Mouse (Mus musculus) gastrocnemius, postnatal 36 days (tissue): ENCODE results near the gene Fbxo11. TPM values are rescaled to one million over a fixed set of nuclear protein-coding genes. Genes with fewer than 3 reads are reported as not detected.

ENCODE experiments used
- DNase-seq, 2 experiments: peaks; one replicate each; pipeline ENCODE4 v3.0.0; 2022
- intact Hi-C: fragments of 180-260 bp; cut with DNase I; formaldehyde crosslinking; loops from one replicate; pipeline ENCODE4 v1.15.1; 2025
- total RNA-seq, 2 experiments: library from RNA; stranded (reverse); gene quantifications; 2 replicates each; pipeline ENCODE4 v1.2.3; 2021

Gene Fbxo11
- total RNA-seq, 2 experiments from 2014 or later, result 25.5 to 28.0 TPM

- intact Hi-C loops, result loop anchor here (5.0 to 10.0 kb wide), 3 partner anchors 41 to 187 kb away; partner anchors contain the start of gene Msh6
- DNase-seq, result no peak
These were observed 3.1 kb upstream of the Fbxo11 start for GRCm38 (mm10) chr17:88068024-88068719.

DNA sequence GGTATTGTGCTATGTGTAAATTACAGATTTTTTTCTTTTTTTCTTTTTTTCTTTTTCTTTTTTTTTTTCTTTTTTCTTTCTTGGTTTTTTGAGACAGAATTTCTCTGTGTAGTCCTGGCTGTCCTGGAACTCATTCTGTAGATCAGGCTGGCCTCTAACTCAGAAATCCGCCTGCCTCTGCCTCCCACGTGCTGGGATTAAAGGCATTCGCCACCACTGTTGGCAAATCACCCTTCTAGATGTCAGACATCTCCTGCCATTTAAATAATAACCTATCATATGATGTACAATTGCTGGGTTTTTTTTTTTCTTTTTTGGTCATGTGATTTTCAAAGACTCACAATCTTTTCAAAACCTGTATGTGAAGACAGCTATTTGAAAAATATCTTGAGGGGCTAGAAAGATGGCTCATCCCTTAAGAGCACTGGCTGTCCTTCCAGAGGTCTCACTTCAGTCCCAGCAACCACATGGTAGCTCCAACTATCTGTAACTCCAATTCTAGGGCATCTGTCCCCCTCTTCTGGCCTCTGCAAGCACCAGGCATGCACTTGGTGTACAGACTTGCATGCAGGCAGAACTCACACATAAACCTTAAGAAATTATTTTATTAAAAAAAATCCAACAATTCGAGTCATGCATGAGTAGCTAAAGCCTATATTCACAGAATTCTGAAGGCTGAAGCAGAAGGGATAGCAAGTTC lies 2.3 kb upstream of the Fbxo11 start:
- intact Hi-C loops, result loop anchor here (5.0 to 10.0 kb wide), 3 partner anchors 40 to 187 kb away; partner anchors contain the start of gene Msh6
- no peak for DNase-seq

DNA sequence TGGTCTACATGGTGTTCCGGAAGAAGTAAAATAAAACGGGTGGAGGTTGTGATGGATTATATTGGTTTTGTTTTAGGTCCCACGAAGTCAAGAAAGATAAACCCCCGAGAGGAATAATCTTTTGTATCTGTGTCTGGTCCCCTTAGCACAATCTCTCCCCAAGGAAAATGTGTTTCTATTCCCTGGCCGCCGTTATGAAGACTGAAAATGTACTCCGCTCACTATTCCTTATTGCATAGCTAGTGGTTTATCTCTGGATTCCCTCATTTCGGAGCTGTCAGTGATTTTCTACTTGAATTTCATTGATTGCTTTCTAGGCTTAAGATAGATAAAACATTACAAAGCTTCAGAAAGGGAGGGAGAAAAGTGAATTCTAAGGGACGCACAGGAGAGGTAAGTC lies 1.7 kb upstream of the Fbxo11 start:
- DNase-seq, result no peak
- intact Hi-C loops, result loop anchor here (5.0 to 10.0 kb wide), 3 partner anchors 39 to 188 kb away; partner anchors contain the start of gene Msh6

DNA sequence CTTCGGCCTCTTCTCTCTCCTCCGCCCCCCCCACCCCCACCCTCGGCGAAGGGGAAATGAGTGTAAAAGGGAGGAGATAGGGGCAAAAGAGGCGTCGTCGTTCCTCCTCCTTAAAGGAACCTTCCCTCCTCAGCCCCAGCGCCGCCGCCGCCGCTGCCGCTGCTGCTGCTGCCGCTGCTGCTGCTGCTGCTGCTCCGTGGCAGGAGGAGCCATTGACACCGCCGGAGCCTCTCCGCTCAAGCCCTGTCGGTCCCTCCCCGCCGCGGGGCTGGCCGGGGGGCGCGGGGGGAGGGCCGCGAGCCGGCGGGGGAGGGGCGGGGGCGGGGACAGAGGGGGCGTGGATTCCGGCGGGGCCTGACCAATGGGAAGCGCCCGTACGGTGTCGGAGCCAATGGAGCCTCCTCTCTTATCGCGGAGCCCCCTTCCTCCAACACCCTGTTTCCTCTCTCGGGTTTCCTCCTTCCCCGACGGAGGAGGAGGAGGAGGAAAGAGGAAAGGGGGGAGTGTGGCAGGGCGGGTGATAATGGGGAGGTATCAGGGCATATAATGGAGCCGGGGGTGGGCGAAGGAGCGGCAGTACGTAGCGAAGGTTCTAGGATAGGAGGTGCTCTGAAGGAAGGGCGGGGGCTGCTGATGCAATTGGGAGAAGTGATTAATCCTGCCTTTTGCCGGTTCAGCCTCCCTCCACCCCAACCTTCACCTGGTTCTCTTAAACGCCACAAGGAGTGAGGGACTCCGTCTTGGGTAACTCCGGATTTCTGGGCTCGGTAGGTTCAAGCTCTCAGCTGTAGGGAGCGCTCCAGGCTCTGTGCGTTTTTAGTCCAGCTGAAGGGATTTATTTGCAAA lies 933 bp upstream of the Fbxo11 start:
- DNase-seq, result peak; percentile 82 to 88
- intact Hi-C loops, result loop anchor here (5.0 to 10.0 kb wide), 3 partner anchors 39 to 189 kb away; partner anchors contain the start of gene Msh6

DNA sequence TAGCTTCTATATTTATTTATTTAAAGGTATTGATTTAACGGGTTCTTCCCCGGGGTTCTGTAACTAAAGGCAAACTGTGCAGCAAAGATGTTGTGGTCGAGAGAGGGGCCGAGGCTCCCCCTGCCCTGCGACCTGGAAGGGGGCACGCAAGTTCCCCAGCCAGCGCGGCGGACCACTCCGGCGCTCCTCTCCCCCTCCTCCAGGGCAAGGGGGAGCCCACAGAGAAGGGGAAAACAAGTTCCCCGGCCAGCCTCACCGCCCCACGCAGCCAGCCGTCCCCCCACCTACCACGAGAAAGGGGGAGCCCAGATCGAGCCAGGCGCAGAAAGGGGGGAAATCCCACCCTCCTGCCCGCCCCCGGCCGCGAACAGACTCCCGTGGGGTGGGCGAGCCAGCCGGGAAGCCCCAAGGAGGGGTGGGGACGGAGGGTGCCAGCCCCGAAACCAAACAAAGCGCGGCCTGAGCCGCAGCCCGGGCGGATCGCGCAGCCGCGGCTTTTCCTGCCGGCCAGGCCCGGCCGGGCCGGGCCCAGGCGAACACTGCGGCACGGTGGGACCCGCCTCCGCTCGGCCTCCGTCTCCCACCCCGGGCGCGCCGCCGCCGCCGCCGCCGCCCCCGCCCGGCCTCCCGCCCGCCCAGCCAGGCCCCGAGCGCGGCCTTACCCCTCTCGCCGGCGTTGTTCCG lies 602 bp downstream of the Fbxo11 start:
- intact Hi-C loops, result loop anchor here (5.0 to 10.0 kb wide), 3 partner anchors 37 to 190 kb away; partner anchors contain the start of gene Msh6
- DNase-seq, result peak; percentile 38 to 51

DNA sequence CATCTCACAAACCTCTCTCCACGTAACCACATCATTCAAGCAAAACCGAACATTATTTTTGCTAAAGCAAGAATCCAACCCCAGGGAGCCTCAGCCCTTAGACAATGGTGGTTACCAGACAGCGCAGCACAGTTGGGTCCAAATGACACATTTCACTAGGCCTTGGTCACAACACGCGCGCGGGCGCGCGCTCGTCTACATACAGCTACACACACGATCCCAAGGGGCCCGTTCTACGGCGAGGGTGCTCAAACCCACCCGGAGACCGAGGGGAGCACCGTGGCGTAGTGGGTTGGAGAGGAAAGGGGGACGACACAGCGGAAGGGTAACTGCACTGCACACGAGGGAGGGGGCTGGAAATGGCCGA lies 1.1 kb downstream of the Fbxo11 start:
- intact Hi-C loops, result loop anchor here (10.0 kb wide), 2 partner anchors 89 to 191 kb away; partner anchors contain the start of gene Msh6
- peak; percentile 20 to 44 for DNase-seq

- intact Hi-C loops, result loop anchor here (10.0 kb wide), 2 partner anchors 88 to 192 kb away; partner anchors contain the start of gene Msh6
- DNase-seq, result no peak
These were observed 2.1 kb downstream of the Fbxo11 start for GRCm38 (mm10) chr17:88062860-88063580.

DNA sequence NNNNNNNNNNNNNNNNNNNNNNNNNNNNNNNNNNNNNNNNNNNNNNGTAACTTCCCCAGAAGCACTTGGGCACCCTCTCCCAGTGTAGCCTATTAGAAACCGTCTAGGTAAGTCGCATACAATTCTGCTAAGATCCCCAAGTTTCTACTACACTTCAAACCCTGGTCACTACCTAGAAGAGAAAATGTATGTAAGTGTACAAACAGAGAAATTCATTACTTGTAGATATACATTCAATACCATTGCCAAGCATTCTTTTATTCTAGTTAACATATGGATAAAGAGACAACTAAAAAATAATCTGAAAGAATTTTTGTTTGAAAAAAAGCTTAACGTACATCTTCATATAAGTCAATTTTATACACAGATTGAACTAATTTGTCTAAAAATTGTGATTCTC lies 3.1 kb downstream of the Fbxo11 start:
- intact Hi-C loops, result loop anchor here (10.0 kb wide), 2 partner anchors 87 to 193 kb away; partner anchors contain the start of gene Msh6
- DNase-seq, result no peak

DNA sequence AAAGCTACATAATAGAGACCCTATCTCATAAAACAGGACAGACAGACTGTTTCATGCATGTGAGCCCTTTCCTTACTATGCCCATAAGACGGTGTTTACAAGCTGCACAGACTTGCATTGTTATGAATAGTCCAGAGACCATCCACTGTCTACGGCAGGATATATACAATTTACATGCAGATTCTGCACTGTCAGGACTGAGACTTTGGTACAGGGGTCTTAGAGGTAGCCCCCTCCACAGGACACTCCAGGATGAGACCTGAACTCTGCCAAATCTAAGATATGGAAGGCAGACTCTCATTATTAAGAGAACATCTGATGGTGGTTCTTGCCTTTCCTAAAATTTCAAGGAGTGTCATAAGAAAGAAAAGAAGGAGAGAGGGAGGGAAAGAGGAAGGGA lies 6.8 kb downstream of the Fbxo11 start:
- intact Hi-C loops, result no loop called here
- DNase-seq, result no peak

- no peak for DNase-seq
- intact Hi-C loops, result no loop called here
These were observed 7.2 kb downstream of the Fbxo11 start for GRCm38 (mm10) chr17:88057846-88058245.

GRCm38 (mm10) chr17:88051679-88052078 lies 13.4 kb downstream of the Fbxo11 start:
- DNase-seq, result no peak
- intact Hi-C loops, result no loop called here

DNA sequence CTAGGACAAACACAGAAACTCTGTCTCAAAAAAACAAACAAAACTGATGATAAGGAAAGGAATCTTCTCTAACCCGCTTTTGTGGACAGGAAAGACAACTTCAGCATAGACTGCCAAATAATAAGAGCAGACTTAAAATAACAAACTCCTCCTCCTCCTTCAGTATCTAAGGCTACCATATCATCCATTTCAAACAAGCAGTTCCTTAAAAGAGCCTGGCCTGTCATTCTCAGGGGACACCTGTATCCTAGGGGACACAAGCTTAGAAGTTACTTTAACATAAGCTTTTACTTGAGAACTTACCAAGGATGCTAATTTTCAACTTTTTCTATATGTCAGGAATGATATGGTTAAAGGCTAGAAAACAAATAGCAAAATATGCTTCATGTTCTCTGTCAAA lies 14.2 kb downstream of the Fbxo11 start:
- no peak for DNase-seq
- intact Hi-C loops, result no loop called here

DNA sequence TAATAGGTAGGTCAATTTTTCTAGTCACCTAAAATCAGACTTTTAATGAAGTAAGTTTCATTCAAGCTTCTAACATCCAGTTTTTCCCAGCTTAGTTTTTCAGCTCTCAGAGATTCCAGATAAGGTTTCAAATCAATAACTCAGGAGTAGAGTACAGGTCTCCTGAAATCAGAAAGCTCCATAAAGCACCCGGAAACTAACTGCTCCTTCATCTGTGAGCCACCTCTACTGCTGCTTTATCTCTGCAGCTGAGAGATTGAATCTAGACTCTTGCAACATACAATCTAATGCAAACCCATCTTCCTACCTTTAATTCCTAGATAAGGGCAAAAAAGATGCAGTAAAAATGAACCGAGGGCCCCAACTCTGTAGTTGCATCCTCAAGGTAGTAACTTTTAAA lies 14.8 kb downstream of the Fbxo11 start:
- no peak for DNase-seq
- intact Hi-C loops, result no loop called here

GRCm38 (mm10) chr17:88042099-88043086 lies 22.7 kb downstream of the Fbxo11 start:
- no peak for DNase-seq

DNA sequence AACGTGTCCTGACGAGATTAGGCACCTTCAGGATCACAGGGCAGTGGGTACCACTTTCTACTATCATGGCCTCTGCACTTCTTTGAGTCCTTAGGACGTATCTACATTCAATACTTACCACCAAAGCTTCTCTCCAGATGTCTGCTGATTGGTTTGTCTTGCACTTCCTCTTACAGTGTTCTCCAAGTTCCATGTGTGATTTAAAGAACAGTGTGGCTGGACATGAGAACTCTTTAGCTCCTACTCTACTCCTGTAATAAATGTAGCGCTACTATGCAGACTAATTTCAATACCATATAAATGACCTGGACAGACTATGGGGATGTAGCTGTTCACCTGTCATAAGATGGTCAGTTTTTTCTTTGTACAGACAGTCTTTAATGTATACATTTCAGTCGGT lies 24.3 kb downstream of the Fbxo11 start:
- no peak for DNase-seq
- intact Hi-C loops, result no loop called here

More at GRCm38 (mm10) chr17:88042099-88043086, 22.7 kb downstream of the Fbxo11 start:
- intact Hi-C loops, result no loop called here

GRCm38 (mm10) chr17:88034418-88034817 lies 30.7 kb downstream of the Fbxo11 start:
- intact Hi-C loops, result no loop called here
- no peak for DNase-seq

GRCm38 (mm10) chr17:88031755-88032154 lies 33.3 kb downstream of the Fbxo11 start:
- intact Hi-C loops, result no loop called here
- DNase-seq, result no peak
